ENCODE assay signal across 14 mouse cellular contexts in the genomic region with DNA sequence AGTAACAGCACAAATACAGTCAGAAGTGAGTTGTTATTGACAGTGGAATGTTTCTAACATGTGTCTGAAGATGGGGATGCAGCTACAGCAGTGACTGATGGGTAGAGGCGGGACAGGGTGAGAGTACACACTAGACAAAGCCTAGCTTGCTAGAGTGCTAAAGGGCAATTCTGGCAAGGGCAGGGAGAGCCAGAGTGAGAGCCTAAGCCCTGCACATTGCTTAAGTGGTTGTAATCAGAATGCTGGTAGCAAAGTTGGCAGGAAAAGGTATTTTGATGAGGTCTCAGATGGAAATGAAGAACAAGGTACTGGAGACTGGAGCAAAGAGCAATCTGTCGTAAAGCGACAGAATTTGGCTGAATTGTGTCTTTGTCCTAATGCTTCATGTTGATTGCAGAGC. TPM values are rescaled to one million over a fixed set of nuclear protein-coding genes. Genes with fewer than 3 reads are reported as not detected.
A peak's percentile ranks its signal among the peaks of the same experiment; 100 is the strongest.
DNase-seq lines count a peak whose midpoint lies in the region; ATAC-seq and TF ChIP-seq lines count a peak whose summit lies in the region.
"Had no signal": no experiment of that assay in that cellular context is flagged by ENCODE, and none has a peak within 500 bp of the region (broad histone marks: within the 10 kb centered on the region; RNA-seq: fewer than 3 reads in every experiment).

No protein-coding gene starts in this region.

- peak; percentile 82 for DNase-seq in heart, adult 11 months
- no peak for DNase-seq in heart, postnatal 4 days
- peak; percentile 89 for DNase-seq in liver, adult 2 months (ENCODE audit: extremely low read depth, low read depth, low spot score)
- DNase-seq in kidney, adult 9 months, result peak; percentile 79
- DNase-seq: cerebellum, postnatal 14 days; thymus, postnatal 25 days had no signal

- TF ChIP-seq CTCF in liver, adult 2 months (IDR thresholded peaks at IDR 0.05; ENCODE audit: low read depth, low read length), result no peak

- H3K79me2 ChIP-seq in liver, adult 2 months (ENCODE audit: control insufficient read depth, insufficient read depth, low read length), result no peaks in the 10 kb centered on the region

- ATAC-seq in liver, embryonic 12.5 days, result no peak
- ATAC-seq in hindbrain, embryonic 13.5 days (ENCODE audit: low FRiP score), result no peak
- ATAC-seq: midbrain, embryonic 15.5 days had no signal

- no peak for TF ChIP-seq POLR2A in liver, adult 2 months (IDR thresholded peaks at IDR 0.05; ENCODE audit: extremely low read depth, insufficient read depth, low read length)

- no peaks in the 10 kb centered on the region for H3K9me3 ChIP-seq in liver, embryonic 12.5 days (replicated peaks)
- no peaks in the 10 kb centered on the region for H3K9me3 ChIP-seq in hindbrain, embryonic 13.5 days
- H3K9me3 ChIP-seq: G1E; midbrain, embryonic 15.5 days had no signal

- no peaks in the 10 kb centered on the region for H3K27me3 ChIP-seq in liver, adult 2 months (ENCODE audit: control insufficient read depth, insufficient read depth, low read length)
- peaks cover 5% of the 10 kb centered on the region; the same call in 1 of the 2 replicates for H3K27me3 ChIP-seq in liver, embryonic 12.5 days (replicated peaks)
- H3K27me3 ChIP-seq in hindbrain, embryonic 13.5 days, result no peaks in the 10 kb centered on the region
- H3K27me3 ChIP-seq: midbrain, embryonic 15.5 days had no signal

- no peak overlapping the region for H3K4me3 ChIP-seq in liver, adult 2 months (ENCODE audit: insufficient read depth, low read depth, low read length)
- no peak overlapping the region for H3K4me3 ChIP-seq in liver, embryonic 12.5 days
- no peak overlapping the region for H3K4me3 ChIP-seq in brown adipose tissue, adult 24 weeks (ENCODE audit: insufficient read depth, low read depth, low read length)
- H3K4me3 ChIP-seq in hindbrain, embryonic 13.5 days, result no peak overlapping the region
- H3K4me3 ChIP-seq: erythroblast, embryonic 14.5 days; heart, adult 2 months; midbrain, embryonic 15.5 days had no signal

- 0 out of 2 replicates have a peak overlapping the region, but pooled peaks have one; percentile 49 for H3K27ac ChIP-seq in liver, adult 2 months (replicated peaks; ENCODE audit: insufficient read depth, low read depth, low read length)
- no peak overlapping the region for H3K27ac ChIP-seq in liver, embryonic 12.5 days
- H3K27ac ChIP-seq in brown adipose tissue, adult 24 weeks (replicated peaks; ENCODE audit: low read depth, low read length), result peak overlapping the region; percentile 78; the same call in 1 of the 2 replicates
- H3K27ac ChIP-seq in hindbrain, embryonic 13.5 days, result no peak overlapping the region
- H3K27ac ChIP-seq: heart, adult 2 months; macrophage; midbrain, embryonic 15.5 days had no signal

- 26% methylated on average over 3 of the region's 3 CpGs for WGBS in liver, adult 2 months
- 77% methylated on average over 3 of the region's 3 CpGs for WGBS in liver, embryonic 12.5 days (ENCODE audit: insufficient replicate concordance)
- 92% methylated on average over 3 of the region's 3 CpGs for WGBS in hindbrain, embryonic 13.5 days

- peaks cover 2% of the 10 kb centered on the region for H3K4me1 ChIP-seq in liver, adult 2 months (ENCODE audit: control insufficient read depth, insufficient read depth, low read length)
- no peaks in the 10 kb centered on the region; the same call in 1 of the 2 replicates for H3K4me1 ChIP-seq in liver, embryonic 12.5 days
- peaks cover 7% of the 10 kb centered on the region for H3K4me1 ChIP-seq in brown adipose tissue, adult 24 weeks (ENCODE audit: control insufficient read depth, insufficient read depth, insufficient read length, low read length)
- no peaks in the 10 kb centered on the region for H3K4me1 ChIP-seq in hindbrain, embryonic 13.5 days (replicated peaks)
- H3K4me1 ChIP-seq: midbrain, embryonic 15.5 days had no signal

- no peak overlapping the region for H3K4me2 ChIP-seq in liver, embryonic 12.5 days
- H3K4me2 ChIP-seq in hindbrain, embryonic 13.5 days, result no peak overlapping the region
- H3K4me2 ChIP-seq: midbrain, embryonic 15.5 days had no signal

- H3K36me3 ChIP-seq in liver, adult 2 months (ENCODE audit: control insufficient read depth, insufficient read depth, low read length), result no peaks in the 10 kb centered on the region
- no peaks in the 10 kb centered on the region for H3K36me3 ChIP-seq in liver, embryonic 12.5 days
- no peaks in the 10 kb centered on the region for H3K36me3 ChIP-seq in hindbrain, embryonic 13.5 days
- H3K36me3 ChIP-seq: G1E; midbrain, embryonic 15.5 days had no signal

- H3K9ac ChIP-seq in liver, adult 2 months (ENCODE audit: low read depth, low read length), result no peak overlapping the region
- no peak overlapping the region for H3K9ac ChIP-seq in liver, embryonic 12.5 days
- H3K9ac ChIP-seq in hindbrain, embryonic 13.5 days, result no peak overlapping the region
- H3K9ac ChIP-seq: midbrain, embryonic 15.5 days had no signal

RNA-seq across cellular contexts. Expression of a gene that starts 26.5 kb away (rescaled TPM):
- total RNA-seq in heart, postnatal 4 days (2021), result 100 to 1,000 TPM; 178 to 191 TPM
- total RNA-seq in liver, adult 2 months (2014; rRNA removed), result 34.2 and 41.3 TPM in 2 replicates
- polyA plus RNA-seq in liver, adult 2 months (2012; rRNA removed), result 30.8 and 35.4 TPM in 2 replicates
- 95.7 and 96.9 TPM in 2 replicates for polyA plus RNA-seq in liver, embryonic 12.5 days (2016; fragmentation: Nextera tagmentation; extraction: Ambion mirVana)
- 185 and 208 TPM in 2 replicates for polyA plus RNA-seq in brown adipose tissue, adult 24 weeks (2012; ENCODE audit: insufficient read depth, insufficient read length, missing spikeins)
- 8.3 and 8.4 TPM in 2 replicates for polyA plus RNA-seq in hindbrain, embryonic 13.5 days (2015; fragmentation: Nextera tagmentation; extraction: Ambion mirVana)

Comparison
In these comparisons a context has a peak if more than half of its experiments do, and no peak if none do; other contexts are left out.
1. H3K27ac ChIP-seq: peak in liver, adult 2 months (single experiment) and brown adipose tissue, adult 24 weeks (single experiment); none in liver, embryonic 12.5 days (single experiment) and hindbrain, embryonic 13.5 days (single experiment).